Mouse (Mus musculus) inflammation-experienced regulatory T-cells, adult 6 months (primary cell): ENCODE results near the gene Tnfrsf25. TPM values are rescaled to one million over a fixed set of nuclear protein-coding genes. Genes with fewer than 3 reads are reported as not detected.

Source experiments
- ATAC-seq: one replicate; pipeline ENCODE4 v1.8.0; 2017
- polyA plus RNA-seq, 3 experiments: library from polyadenylated mRNA; unstranded; fragments of 100-300 nt; shearing (Covaris generic); gene quantifications; one replicate each; pipeline ENCODE4 v1.2.1; 2017

Tnfrsf25 gene
- polyA plus RNA-seq, 3 experiments from 2014 or later, result 125 to 133 (median 127) TPM

DNA sequence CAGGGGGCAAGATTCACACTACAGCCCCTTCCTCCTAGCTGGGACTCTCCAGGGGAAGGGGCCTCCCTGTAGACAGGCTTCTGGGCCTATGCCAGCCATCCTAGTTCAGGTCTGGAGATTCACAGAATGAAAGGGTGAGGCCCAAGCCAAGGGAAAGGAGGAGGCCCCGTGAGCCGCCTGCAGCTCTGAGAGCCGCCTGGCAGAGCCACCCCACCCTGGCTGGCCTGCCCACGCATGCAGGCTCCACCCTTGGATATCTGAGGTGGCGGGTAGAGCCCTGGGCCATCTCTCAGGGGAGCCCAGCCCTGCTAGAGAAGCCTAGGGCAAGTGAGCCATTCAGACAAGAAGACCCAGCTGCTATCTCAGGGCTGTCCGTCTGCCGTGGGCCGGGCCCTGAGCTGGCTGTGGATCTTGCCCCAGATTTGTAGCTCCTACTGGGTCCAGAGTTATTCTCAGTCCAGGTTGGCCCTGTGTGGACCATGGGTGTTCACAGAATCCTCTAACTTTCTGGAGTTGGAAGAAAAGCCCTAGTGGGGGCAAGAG lies 22.9 kb upstream of the Tnfrsf25 start:
- no peak for ATAC-seq

- ATAC-seq, result no peak
Observed at GRCm38 (mm10) chr4:152094233-152094632, 21.5 kb upstream of the Tnfrsf25 start.

GRCm38 (mm10) chr4:152095937-152096910 lies 19.5 kb upstream of the Tnfrsf25 start:
- ATAC-seq, result peak; percentile 88

DNA sequence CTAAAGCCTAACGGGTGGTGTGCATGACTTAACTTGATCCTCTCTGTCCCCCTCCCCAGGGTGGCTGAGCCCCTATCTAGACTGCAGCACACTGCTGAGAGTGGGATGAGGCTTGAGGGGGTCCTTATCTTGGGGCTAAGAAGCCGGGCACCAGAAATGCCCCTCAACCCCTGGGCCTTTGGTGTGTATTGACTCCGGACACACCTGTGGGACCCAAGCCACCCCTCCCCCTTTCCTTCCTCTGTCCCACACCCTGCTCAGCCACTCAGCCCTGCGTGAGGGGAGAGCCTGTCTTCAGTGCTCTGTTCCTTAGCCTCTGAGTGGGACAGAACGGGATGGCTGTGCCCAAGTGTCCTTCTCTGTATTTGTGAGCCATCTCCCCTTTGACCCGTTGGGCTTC lies 18.8 kb upstream of the Tnfrsf25 start:
- ATAC-seq, result no peak

GRCm38 (mm10) chr4:152097911-152098799 lies 17.6 kb upstream of the Tnfrsf25 start:
- ATAC-seq, result no peak

- ATAC-seq, result no peak
Observed at GRCm38 (mm10) chr4:152100541-152100940, 15.2 kb upstream of the Tnfrsf25 start.

GRCm38 (mm10) chr4:152101081-152101653 lies 14.6 kb upstream of the Tnfrsf25 start:
- ATAC-seq, result no peak

DNA sequence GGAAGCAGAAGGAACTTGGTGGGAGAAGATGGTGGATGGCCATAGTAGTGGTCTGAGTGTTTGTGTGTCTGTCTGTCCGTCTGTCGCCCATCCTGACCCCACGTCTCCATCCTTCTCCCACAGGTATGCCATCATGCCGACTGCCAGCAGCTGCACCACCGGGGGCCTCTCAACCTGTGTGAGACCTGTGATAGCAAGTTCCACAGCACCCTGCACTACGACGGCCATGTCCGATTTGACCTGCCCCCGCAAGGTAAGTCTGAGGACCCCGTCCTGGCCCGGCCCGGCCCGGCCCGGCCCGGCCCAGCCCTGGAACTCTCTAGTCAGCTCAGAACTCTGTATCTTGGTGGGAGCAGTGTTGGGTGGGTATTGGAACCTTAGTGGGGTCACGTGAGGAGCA lies 13.8 kb upstream of the Tnfrsf25 start:
- ATAC-seq, result no peak

DNA sequence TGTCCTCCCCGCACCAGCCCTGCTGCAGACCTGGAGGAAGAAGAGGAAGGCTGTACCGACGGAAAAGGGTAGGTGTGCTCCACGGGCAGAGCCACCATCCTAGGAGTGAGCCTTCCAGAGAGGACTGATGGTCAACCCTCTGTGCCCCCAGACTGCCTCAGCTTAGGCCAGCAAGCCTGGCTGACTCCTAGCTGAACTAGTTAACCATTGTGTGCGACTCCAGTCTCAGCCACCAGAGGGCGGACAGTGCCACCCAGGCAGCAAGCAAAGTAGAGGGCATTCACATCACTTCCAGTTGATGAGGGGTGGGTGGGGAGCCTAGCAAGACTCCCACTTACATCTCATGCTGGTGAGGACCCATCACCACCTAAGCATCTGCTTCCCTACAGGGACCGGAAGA lies 12.7 kb upstream of the Tnfrsf25 start:
- ATAC-seq, result peak; percentile 92

DNA sequence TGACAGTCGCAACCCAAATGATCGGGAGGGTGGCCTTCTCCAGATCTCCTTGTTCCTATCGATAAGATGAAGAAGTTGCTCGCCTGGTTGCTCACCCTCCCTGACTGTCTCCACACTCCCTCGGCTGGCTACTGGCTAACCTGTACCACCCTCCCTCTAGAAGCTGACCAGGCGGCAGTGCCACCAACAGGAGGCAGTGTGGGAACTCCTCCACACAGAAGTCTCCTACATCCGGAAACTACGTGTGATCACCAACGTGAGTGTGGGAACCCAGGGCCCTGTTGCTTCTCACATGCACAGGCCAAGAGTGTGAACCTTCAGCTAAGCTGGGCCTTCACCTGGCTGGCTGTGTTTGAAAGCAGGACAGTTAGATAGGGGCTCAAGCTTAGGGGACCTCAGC lies 9.0 kb upstream of the Tnfrsf25 start:
- no peak for ATAC-seq

DNA sequence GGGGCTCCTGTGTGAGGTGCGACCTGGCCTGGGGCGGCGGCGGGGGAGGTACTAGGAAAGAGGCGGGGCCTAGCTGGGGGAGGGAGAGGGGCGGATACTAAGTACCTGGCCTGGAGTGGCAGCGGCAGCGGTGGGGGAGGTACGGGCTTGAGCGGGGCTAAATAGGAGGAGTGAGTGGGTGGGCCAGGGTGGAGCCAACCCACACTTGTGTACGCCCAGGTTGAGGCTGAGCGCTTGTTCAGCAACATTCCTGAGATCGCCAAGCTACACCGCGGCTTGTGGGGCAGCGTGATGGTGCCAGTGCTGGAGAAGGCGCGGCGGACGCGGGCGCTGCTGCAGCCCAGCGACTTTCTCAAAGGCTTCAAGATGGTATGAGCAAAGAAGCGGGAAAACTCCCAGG lies 8.2 kb upstream of the Tnfrsf25 start:
- no peak for ATAC-seq

- ATAC-seq, result no peak
Observed at GRCm38 (mm10) chr4:152107971-152108509, 7.7 kb upstream of the Tnfrsf25 start.

- no peak for ATAC-seq
Observed at GRCm38 (mm10) chr4:152108673-152109072, 7.1 kb upstream of the Tnfrsf25 start.

DNA sequence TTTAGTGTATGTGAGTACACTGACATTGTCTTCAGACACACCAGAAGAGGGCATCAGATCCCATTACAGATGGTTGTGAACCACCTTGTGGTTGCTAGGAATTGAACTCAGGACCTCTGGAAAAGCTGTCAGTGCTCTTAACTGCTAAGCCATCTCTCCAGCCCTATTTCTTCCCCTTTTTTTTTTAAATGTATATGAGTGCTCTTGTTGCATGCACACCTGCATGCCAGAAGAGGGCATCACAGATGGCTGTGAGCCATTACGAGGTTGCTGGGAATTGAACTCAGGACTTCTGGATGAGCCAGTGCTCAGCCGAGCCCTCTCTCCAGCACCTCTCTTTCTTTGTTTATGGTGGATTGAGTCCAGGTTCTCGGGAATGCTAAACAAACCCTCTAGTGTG lies 6.2 kb upstream of the Tnfrsf25 start:
- no peak for ATAC-seq

GRCm38 (mm10) chr4:152110689-152111088 lies 5.0 kb upstream of the Tnfrsf25 start:
- no peak for ATAC-seq

GRCm38 (mm10) chr4:152112329-152112728 lies 3.4 kb upstream of the Tnfrsf25 start:
- ATAC-seq, result no peak

DNA sequence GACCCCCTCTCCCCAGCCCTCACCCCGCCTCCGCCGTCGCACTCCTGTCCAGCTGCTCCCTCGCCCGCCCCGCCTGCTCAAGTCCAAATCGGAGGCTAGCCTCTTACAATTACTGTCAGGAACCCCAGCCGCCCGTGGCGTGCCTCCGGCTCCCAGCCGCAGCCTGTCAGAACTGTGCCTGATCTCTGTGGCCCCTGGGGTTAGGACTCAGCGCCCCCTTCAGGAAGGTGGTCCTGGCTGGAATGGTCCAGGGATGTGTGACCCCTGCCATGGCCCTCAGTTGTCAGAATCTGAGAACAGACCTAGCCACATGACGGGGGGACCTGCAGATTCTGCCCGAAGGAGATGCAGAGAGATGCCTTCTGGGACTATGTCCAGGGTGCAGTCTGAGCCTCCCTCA lies 1.7 kb upstream of the Tnfrsf25 start:
- ATAC-seq, result no peak

GRCm38 (mm10) chr4:152117538-152117937 lies 1.8 kb downstream of the Tnfrsf25 start:
- no peak for ATAC-seq

GRCm38 (mm10) chr4:152119396-152120292 lies 3.9 kb downstream of the Tnfrsf25 start:
- no peak for ATAC-seq

- peak; percentile 70 for ATAC-seq
Observed at GRCm38 (mm10) chr4:152120311-152121182, 4.8 kb downstream of the Tnfrsf25 start.
